Mouse (Mus musculus) adrenal gland, adult 18-20 months (tissue): ENCODE results near the gene Gucy2d. TPM values are rescaled to one million over a fixed set of nuclear protein-coding genes. Genes with fewer than 3 reads are reported as not detected.

Experiments used
- DNase-seq, 2 experiments: peaks; one replicate each; pipeline ENCODE4 v3.0.0; 2021 to 2022; ENCODE audit warnings: low spot score in 2 of 2
- long read RNA-seq, 2 experiments: library from polyadenylated mRNA; stranded (forward); transcript quantifications; one replicate each; pipeline ENCODE4 v2.0.0; 2021
- total RNA-seq, 2 experiments: library from RNA; stranded (reverse); gene quantifications; 1 replicate in 1 of 2; 2 replicates in 1 of 2; pipeline ENCODE4 v1.2.3; 2021

The Gucy2d gene
- total RNA-seq = not detected
- long read RNA-seq, experiment 1 = 0 reads
- long read RNA-seq, experiment 2 = 0 reads

GRCm38 (mm10) chr7:98439956-98440466 is at the start of gene Gucy2d:
Gene Gucy2d (plus strand): TSS chr7:98440416.
- DNase-seq = no peak

DNA sequence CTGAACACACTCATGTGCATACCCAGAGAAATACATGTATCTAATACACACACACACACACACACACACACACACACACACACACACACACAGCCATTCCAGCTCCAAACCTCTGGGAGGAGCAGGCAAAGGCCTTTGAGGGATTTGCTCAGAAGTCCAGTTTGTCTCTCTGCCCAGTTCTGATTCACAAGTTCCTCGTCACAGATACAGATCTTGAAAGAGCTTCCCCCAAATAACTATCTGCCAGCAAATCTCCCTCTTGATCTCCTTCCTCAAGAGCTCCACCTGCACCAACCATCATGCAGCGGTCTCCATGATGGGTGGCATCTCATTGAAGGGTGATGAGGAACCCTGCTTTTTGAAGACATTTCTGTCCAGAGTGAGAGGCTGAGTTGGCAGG is 49.7 kb upstream of the Gucy2d start:
- DNase-seq = no peak

DNA sequence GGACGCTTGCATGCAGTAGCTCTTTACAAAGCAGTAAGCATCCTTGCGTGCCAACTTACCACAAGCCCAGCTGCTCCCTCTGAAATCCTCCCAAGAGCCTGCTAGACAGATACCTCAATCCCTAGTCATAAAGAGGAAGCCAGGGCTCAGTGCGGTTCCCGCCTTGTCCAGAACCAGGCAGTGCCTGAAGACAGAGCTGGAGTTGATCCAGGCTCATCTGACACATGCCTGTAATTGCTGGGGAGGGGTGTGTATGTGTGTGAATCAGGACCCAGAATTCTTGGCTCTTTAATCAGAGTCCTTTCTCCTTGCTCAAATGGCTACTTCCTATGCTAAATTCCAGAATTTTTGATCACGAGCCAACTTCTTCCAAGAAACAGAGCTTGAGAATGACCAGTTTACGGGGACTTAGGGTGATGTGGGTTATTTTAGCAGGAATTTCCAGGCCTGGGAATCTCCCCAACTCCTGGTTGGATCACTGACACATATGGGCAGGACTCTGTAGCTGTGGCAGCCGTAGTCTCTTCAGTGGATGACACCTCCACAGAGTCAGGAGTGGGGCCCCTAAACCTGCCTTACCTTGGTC is 48.8 kb upstream of the Gucy2d start:
- DNase-seq = no peak

DNA sequence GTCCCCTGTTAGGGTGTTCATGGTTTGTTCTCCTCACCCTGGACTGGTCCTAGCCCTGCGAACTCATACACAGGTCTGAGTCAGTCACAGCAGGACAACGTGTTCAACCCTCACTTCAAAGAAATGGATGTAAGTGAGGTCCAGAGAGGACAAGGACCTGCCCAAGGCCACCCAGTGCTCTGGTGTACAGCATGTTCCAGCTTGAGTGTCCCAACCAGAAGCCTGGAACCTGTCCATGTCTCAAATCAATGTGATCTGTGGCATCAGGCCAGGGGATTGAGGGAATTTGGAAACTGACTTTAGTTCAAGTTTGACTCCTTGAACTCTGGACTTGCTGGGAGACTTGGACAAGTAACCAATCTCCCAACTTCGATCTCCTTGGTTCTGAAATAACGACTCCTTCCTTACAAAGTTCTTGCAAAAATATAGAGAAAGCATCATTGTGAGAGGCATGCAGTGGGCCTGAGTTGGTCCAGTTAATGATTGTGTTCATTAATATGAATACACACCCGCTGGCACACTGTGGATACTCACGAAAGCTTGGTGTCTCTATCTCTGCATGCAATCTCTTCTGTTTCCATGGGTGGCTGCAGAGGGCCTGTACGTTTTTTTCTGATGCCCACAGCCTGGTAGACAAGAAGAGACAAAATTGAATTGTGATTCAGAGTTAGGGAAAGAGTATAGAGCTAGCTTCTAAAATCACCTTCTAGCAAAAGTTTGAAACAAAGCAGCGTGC is 47.6 kb upstream of the Gucy2d start:
- DNase-seq = peak; percentile 54 to 62

GRCm38 (mm10) chr7:98402582-98403574 is 37.3 kb upstream of the Gucy2d start:
- no peak for DNase-seq

- DNase-seq = no peak
Measured at GRCm38 (mm10) chr7:98403996-98404395, 36.2 kb upstream of the Gucy2d start.

- DNase-seq = peak in 1 of 2 experiments; percentile 3
Measured at GRCm38 (mm10) chr7:98407615-98408014, 32.6 kb upstream of the Gucy2d start.

GRCm38 (mm10) chr7:98413115-98413514 is 27.1 kb upstream of the Gucy2d start:
- DNase-seq = peak in 1 of 2 experiments; percentile 8

DNA sequence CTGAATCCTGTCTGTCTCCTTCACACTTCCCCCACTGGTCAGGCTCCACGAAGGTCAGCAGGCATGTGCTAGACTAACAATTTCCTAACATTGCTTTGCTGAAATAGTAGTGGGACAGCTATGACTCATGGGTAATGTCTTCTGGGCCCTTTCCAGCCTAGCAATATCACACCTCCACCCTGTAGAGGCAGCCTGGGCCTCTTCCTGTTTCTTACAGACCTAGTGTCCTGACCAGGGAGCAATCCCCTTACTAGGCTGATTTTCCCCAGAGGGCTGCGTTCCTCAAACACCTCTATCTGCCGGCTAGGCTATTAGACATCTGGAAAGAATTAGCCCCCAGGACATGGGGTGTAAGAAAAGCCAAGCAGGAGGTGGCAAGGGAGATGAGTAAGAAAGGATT is 24.7 kb upstream of the Gucy2d start:
- peak in 1 of 2 experiments; percentile 11 for DNase-seq

DNA sequence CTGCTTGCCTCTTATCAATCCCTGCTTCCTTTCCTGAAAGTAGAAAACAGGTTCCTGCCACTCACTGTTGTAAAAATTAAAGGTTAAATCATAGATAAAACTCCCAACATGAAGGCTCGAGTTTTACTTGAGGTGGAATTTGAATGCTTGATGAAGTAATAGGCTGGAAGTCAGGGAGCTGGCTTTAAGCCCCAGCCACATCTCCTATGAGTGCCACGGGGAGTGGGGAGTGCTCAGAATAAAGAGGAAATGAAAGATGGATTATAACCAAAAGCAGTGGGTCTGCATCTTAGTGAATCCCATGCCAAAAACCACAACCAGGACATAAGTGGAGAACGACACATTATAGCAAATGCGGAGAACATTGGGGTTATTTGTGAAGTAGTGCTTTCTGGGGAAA is 24.2 kb upstream of the Gucy2d start:
- DNase-seq = no peak

DNA sequence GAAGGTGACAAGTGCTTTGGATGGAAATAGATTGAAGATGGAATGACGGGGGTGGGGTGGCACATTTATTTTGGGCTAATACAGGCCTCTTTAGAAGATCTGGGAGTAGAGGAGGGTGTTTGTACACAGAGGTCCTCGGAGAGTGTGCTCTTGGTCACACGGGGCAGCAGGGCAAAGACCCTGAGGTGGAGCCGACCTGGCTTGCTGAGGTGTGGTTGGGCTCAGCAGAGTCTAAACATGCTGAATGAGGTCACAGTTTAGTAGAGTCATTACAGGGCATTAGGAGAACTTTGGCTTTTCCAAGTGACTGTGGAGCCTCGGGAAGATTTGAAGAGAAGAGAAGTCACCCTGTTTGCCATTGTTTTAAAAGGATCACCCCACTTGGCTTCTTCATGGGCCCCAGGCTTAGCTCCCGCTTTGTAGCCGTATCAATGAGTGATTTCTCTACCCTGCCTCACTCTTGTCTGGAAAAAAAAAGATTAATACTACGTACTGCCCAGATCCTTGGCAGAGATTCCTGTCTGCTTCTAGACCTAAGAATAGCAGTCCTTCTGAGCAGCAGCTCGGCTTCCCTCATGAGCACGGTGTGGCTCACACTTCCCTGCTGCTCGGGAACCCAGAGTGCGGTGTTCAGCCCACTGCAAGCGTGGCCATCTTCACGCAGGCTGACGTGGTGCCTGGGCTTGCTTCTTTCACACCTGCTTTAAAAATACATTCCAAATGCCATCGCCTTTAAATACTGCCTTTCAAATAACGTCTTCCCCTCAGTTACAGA is 22.0 kb upstream of the Gucy2d start:
- no peak for DNase-seq

DNA sequence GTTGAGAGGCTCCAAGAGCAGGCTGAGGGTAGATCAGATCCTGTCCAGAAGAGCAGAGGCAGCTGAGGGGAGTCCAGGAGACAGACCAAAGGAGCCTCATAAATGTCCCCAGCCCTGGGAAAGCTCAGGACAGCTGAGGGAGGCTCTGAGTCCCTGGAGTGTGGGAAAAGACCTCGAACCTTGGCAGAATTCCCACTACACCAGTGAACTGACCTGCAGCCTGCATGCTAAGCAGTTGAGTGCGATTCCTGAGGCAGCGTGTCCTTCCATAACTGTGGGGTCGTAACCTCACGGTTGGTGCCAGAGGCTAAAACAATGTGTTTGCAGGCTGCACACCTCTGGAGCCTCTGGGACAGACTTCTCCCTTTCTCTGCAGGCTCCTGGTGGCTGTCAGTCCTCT is 20.9 kb upstream of the Gucy2d start:
- peak in 1 of 2 experiments; percentile 14 for DNase-seq

- no peak for DNase-seq
Measured at GRCm38 (mm10) chr7:98423546-98423945, 16.7 kb upstream of the Gucy2d start.

GRCm38 (mm10) chr7:98424396-98424795 is 15.8 kb upstream of the Gucy2d start:
- no peak for DNase-seq

DNA sequence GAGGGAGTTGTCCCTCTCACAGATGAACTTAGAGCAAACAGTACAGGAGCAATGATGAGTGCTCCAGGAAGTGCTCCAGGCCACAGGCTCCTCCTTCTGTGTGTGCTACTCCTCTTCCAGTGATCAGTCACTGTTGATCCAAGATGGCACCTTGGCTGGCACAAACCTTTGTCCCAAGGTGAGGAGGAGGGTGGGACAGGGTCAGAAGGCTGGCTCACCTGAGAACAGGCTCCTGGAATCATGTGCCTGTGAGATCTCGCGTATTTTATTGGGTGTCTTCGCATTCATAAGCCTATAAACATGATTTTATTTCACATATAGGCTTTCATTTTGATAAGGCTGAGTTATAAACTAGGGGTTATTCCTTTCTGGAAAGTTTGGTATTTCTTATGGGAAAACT is 14.7 kb upstream of the Gucy2d start:
- no peak for DNase-seq

- no peak for DNase-seq
Measured at GRCm38 (mm10) chr7:98426641-98427040, 13.6 kb upstream of the Gucy2d start.

DNA sequence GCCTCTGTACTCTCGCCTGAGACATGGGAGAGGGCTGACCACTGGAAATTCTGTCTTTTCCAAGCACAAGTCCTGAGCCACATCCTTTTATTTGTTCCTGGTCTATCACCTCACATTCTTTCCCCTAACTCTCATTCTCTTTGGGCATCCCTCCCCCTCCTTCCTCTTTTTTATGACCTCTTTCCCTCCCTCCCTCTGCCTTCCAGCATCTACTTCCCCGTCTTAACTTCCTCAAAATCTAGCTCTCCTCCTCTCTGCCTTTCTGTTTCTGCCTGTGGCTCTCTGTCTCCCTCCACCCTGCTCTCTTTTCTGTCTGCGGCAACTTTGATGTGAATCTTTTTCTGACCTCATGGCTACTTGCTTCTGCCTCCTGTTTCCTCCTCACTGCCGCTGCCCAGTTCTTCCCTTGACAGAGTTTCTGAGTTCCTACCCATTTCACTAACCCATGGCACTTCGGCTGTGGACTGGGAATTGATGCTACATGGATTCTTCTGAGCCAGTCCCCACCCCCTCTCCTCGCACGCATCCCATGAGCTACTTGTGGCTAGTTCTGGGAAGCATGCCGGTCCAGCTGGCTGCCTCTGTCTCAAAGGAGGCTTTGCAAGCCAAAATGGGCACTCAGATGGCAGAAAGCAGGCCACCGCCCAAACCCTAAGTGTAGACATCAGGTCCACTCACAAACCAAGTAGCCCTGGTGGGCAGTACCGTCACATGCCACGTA is 12.9 kb upstream of the Gucy2d start:
- DNase-seq = no peak

- DNase-seq = no peak
Measured at GRCm38 (mm10) chr7:98429579-98429978, 10.6 kb upstream of the Gucy2d start.

GRCm38 (mm10) chr7:98430785-98431184 is 9.4 kb upstream of the Gucy2d start:
- DNase-seq = peak; percentile 63 to 74

DNA sequence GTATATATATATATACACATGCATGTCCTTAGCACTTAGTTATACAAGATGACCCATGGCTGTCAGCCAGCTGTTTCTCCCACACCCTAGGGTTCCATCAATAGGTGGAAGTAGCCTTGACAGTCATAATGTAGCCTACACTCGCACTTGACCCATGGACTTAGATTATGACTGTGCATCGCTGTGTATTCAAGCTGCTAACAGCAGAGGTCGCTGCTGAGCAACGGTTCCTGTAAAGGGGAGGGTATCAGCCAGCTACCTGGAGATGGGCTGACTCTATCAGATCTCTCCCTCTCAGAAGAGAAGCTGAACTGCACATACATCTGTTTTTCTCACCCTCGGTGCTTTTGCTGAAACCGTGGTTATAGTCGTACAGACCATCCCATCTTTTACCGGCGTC is 2.6 kb upstream of the Gucy2d start:
- DNase-seq = peak; percentile 44 to 53
